27 mouse cellular contexts compared by ENCODE assay signal in genomic region chrX:52503857-52504256, GRCm38 (mm10).
DNase-seq lines count a peak whose midpoint lies in the region; ATAC-seq and TF ChIP-seq lines count a peak whose summit lies in the region.
"Had no signal": no experiment of that assay in that cellular context is flagged by ENCODE, and none has a peak within 500 bp of the region (broad histone marks: within the 10 kb centered on the region; RNA-seq: fewer than 3 reads in every experiment).

No protein-coding gene starts in this region.

- H3K4me1 ChIP-seq in heart, embryonic 14.5 days (ENCODE audit: control insufficient read depth in 2 of 2, insufficient read depth in 2 of 2, low read length in 2 of 2) = peaks cover 0 to 12% of the 10 kb centered on the region in 2 experiments; a peak in 2 of 4 replicates
- no peaks in the 10 kb centered on the region for H3K4me1 ChIP-seq in kidney, embryonic 14.5 days (ENCODE audit: control insufficient read depth, insufficient read depth, low read length)
- H3K4me1 ChIP-seq in lung, embryonic 14.5 days (ENCODE audit: insufficient read depth) = no peaks in the 10 kb centered on the region
- H3K4me1 ChIP-seq in midbrain, embryonic 14.5 days (ENCODE audit: control insufficient read depth, insufficient read depth, low read length) = no peaks in the 10 kb centered on the region
- H3K4me1 ChIP-seq in midbrain, embryonic 16.5 days (ENCODE audit: control insufficient read depth, insufficient read depth, low read length) = no peaks in the 10 kb centered on the region
- H3K4me1 ChIP-seq: embryonic facial prominence, embryonic 12.5 days; forebrain, embryonic 12.5 days; forebrain, embryonic 15.5 days; hindbrain, embryonic 10.5 days; hindbrain, embryonic 13.5 days had no signal

- no peak overlapping the region for H3K4me2 ChIP-seq in heart, embryonic 14.5 days (ENCODE audit: low read length)
- no peak overlapping the region for H3K4me2 ChIP-seq in kidney, embryonic 14.5 days (replicated peaks; ENCODE audit: low read depth, low read length)
- H3K4me2 ChIP-seq in lung, embryonic 14.5 days = no peak overlapping the region
- no peak overlapping the region for H3K4me2 ChIP-seq in midbrain, embryonic 14.5 days (ENCODE audit: low read length)
- H3K4me2 ChIP-seq in midbrain, embryonic 16.5 days (ENCODE audit: low read length) = no peak overlapping the region
- H3K4me2 ChIP-seq: embryonic facial prominence, embryonic 12.5 days; forebrain, embryonic 12.5 days; forebrain, embryonic 15.5 days; heart, embryonic 13.5 days; hindbrain, embryonic 13.5 days had no signal

- no peak overlapping the region for H3K27ac ChIP-seq in heart, embryonic 14.5 days (replicated peaks in 1 of 2; ENCODE audit: control insufficient read depth in 1 of 2, insufficient read depth in 1 of 2, low read depth in 2 of 2, low read length in 2 of 2)
- H3K27ac ChIP-seq in kidney, embryonic 14.5 days (ENCODE audit: low read depth, low read length) = no peak overlapping the region
- H3K27ac ChIP-seq in lung, embryonic 14.5 days (ENCODE audit: low read depth) = no peak overlapping the region
- H3K27ac ChIP-seq in midbrain, embryonic 14.5 days (replicated peaks; ENCODE audit: low read depth, low read length) = no peak overlapping the region
- no peak overlapping the region for H3K27ac ChIP-seq in midbrain, embryonic 16.5 days (ENCODE audit: low read length)
- H3K27ac ChIP-seq: embryonic facial prominence, embryonic 12.5 days; forebrain, embryonic 12.5 days; forebrain, embryonic 15.5 days; heart, embryonic 13.5 days; hindbrain, embryonic 10.5 days; hindbrain, embryonic 13.5 days had no signal

- H3K36me3 ChIP-seq in heart, embryonic 14.5 days (ENCODE audit: control insufficient read depth, insufficient read depth, low read length) = no peaks in the 10 kb centered on the region
- no peaks in the 10 kb centered on the region for H3K36me3 ChIP-seq in kidney, embryonic 14.5 days (ENCODE audit: control insufficient read depth, insufficient read depth, low read length)
- H3K36me3 ChIP-seq in lung, embryonic 14.5 days (ENCODE audit: insufficient read depth) = no peaks in the 10 kb centered on the region
- H3K36me3 ChIP-seq in midbrain, embryonic 14.5 days (ENCODE audit: control insufficient read depth, insufficient read depth, low read length) = no peaks in the 10 kb centered on the region
- no peaks in the 10 kb centered on the region for H3K36me3 ChIP-seq in midbrain, embryonic 16.5 days (ENCODE audit: control insufficient read depth, insufficient read depth, low read length)
- H3K36me3 ChIP-seq: embryonic facial prominence, embryonic 12.5 days; forebrain, embryonic 12.5 days; forebrain, embryonic 15.5 days; G1E; heart, embryonic 13.5 days; hindbrain, embryonic 10.5 days; hindbrain, embryonic 13.5 days had no signal

- 31% methylated on average over 3 of the region's 3 CpGs for WGBS in heart, embryonic 14.5 days
- 57% methylated on average over 3 of the region's 3 CpGs for WGBS in kidney, embryonic 14.5 days
- 26% methylated on average over 3 of the region's 3 CpGs for WGBS in lung, embryonic 14.5 days
- 57% methylated on average over 3 of the region's 3 CpGs for WGBS in midbrain, embryonic 14.5 days
- WGBS in midbrain, embryonic 16.5 days = 58% methylated on average over 3 of the region's 3 CpGs

- ATAC-seq in heart, embryonic 14.5 days (ENCODE audit: insufficient number of reproducible peaks, insufficient read depth, low FRiP score, low read depth) = peak; percentile 47; the same call in 1 of the 2 replicates
- no peak for ATAC-seq in kidney, embryonic 14.5 days (ENCODE audit: low FRiP score, low TSS enrichment)
- peak; percentile 80 for ATAC-seq in lung, embryonic 14.5 days (ENCODE audit: insufficient read depth)
- no peak for ATAC-seq in midbrain, embryonic 14.5 days (ENCODE audit: low FRiP score, low TSS enrichment)
- no peak for ATAC-seq in midbrain, embryonic 16.5 days
- ATAC-seq: forebrain, embryonic 15.5 days; hindbrain, embryonic 16.5 days; Patski had no signal

- no peak overlapping the region for H3K9ac ChIP-seq in heart, embryonic 14.5 days (ENCODE audit: low read length)
- H3K9ac ChIP-seq in kidney, embryonic 14.5 days (ENCODE audit: low read depth, low read length) = no peak overlapping the region
- H3K9ac ChIP-seq in lung, embryonic 14.5 days = no peak overlapping the region
- H3K9ac ChIP-seq in midbrain, embryonic 14.5 days (replicated peaks; ENCODE audit: low read length) = no peak overlapping the region
- no peak overlapping the region for H3K9ac ChIP-seq in midbrain, embryonic 16.5 days (ENCODE audit: low read depth, low read length)
- H3K9ac ChIP-seq: embryonic facial prominence, embryonic 12.5 days; forebrain, embryonic 12.5 days; forebrain, embryonic 15.5 days; heart, embryonic 13.5 days; hindbrain, embryonic 13.5 days had no signal

- TF ChIP-seq CTCF in lung, embryonic 14.5 days (IDR thresholded peaks at IDR 0.05; ENCODE audit: low read depth) = no peak

- DNase-seq in heart, postnatal 10 days = no peak
- peak; percentile 4 for DNase-seq in kidney, postnatal 10 days
- peak; percentile 86 for DNase-seq in lung, embryonic 14.5 days
- DNase-seq in lung, postnatal 25 days (ENCODE audit: low spot score) = no peak
- peak; percentile 7 for DNase-seq in midbrain, embryonic 14.5 days
- DNase-seq: adrenal gland, postnatal 10 days; adrenal gland, postnatal 36 days; B cell, adult 2 months; cerebellum, adult 18-20 months; cerebellum, adult 9-10 months; cerebellum, postnatal 14 days; gastrocnemius, postnatal 25 days; heart, adult 18-20 months had no signal

- no peak overlapping the region for H3K4me3 ChIP-seq in heart, embryonic 14.5 days (ENCODE audit: control insufficient read depth in 1 of 2, insufficient read depth in 1 of 2, low read depth in 1 of 2, low read length in 2 of 2)
- H3K4me3 ChIP-seq in kidney, embryonic 14.5 days (ENCODE audit: low read length) = no peak overlapping the region
- no peak overlapping the region for H3K4me3 ChIP-seq in lung, embryonic 14.5 days (ENCODE audit: low read depth, low read length)
- no peak overlapping the region for H3K4me3 ChIP-seq in midbrain, embryonic 14.5 days (replicated peaks; ENCODE audit: low read depth, low read length)
- H3K4me3 ChIP-seq in midbrain, embryonic 16.5 days (ENCODE audit: low read depth, low read length) = no peak overlapping the region
- H3K4me3 ChIP-seq: embryonic facial prominence, embryonic 12.5 days; erythroblast, embryonic 14.5 days; forebrain, embryonic 12.5 days; forebrain, embryonic 15.5 days; heart, embryonic 13.5 days; hindbrain, embryonic 10.5 days; hindbrain, embryonic 13.5 days had no signal

- H3K27me3 ChIP-seq in heart, embryonic 14.5 days (ENCODE audit: control insufficient read depth, insufficient read depth, low read length) = no peaks in the 10 kb centered on the region
- H3K27me3 ChIP-seq in kidney, embryonic 14.5 days (ENCODE audit: control insufficient read depth, insufficient read depth, low read length) = no peaks in the 10 kb centered on the region
- H3K27me3 ChIP-seq in lung, embryonic 14.5 days (ENCODE audit: insufficient read depth, low read length) = no peaks in the 10 kb centered on the region
- H3K27me3 ChIP-seq in midbrain, embryonic 14.5 days (ENCODE audit: control insufficient read depth, insufficient read depth, low read length) = no peaks in the 10 kb centered on the region
- no peaks in the 10 kb centered on the region for H3K27me3 ChIP-seq in midbrain, embryonic 16.5 days (ENCODE audit: control insufficient read depth, insufficient read depth, low read depth, low read length)
- H3K27me3 ChIP-seq: CH12.LX; embryonic facial prominence, embryonic 12.5 days; forebrain, embryonic 12.5 days; forebrain, embryonic 15.5 days; heart, embryonic 13.5 days; hindbrain, embryonic 13.5 days had no signal

- intact Hi-C loops in heart, postnatal 10 days (cut with DNase I) = no loop called here

- no peaks in the 10 kb centered on the region for H3K9me3 ChIP-seq in heart, embryonic 14.5 days (ENCODE audit: control insufficient read depth, low read length)
- H3K9me3 ChIP-seq in kidney, embryonic 14.5 days (ENCODE audit: control insufficient read depth, low read length) = no peaks in the 10 kb centered on the region
- H3K9me3 ChIP-seq in lung, embryonic 14.5 days (ENCODE audit: low read depth, low read length) = no peaks in the 10 kb centered on the region
- no peaks in the 10 kb centered on the region for H3K9me3 ChIP-seq in midbrain, embryonic 14.5 days (ENCODE audit: control insufficient read depth, low read length)
- no peaks in the 10 kb centered on the region for H3K9me3 ChIP-seq in midbrain, embryonic 16.5 days (replicated peaks; ENCODE audit: control insufficient read depth, low read length, poor library complexity, severe bottlenecking)
- H3K9me3 ChIP-seq: embryonic facial prominence, embryonic 12.5 days; forebrain, embryonic 12.5 days; forebrain, embryonic 15.5 days; G1E; heart, embryonic 13.5 days; hindbrain, embryonic 10.5 days; hindbrain, embryonic 13.5 days had no signal

Comparison
In these comparisons a context has a peak if more than half of its experiments do, and no peak if none do; other contexts are left out.
1. DNase-seq: peak in kidney, postnatal 10 days (single experiment), lung, embryonic 14.5 days (single experiment) and midbrain, embryonic 14.5 days (single experiment); none in heart, postnatal 10 days (0 of 2) and lung, postnatal 25 days (single experiment).
2. ATAC-seq: peak in heart, embryonic 14.5 days (single experiment) and lung, embryonic 14.5 days (single experiment); none in kidney, embryonic 14.5 days (single experiment), midbrain, embryonic 14.5 days (single experiment) and midbrain, embryonic 16.5 days (single experiment).